Mouse (Mus musculus): Measurements from ENCODE around the gene Eif4enif1. TPM values are rescaled to one million over a fixed set of nuclear protein-coding genes. Genes with fewer than 3 reads are reported as not detected.

Eif4enif1 gene
- polyA plus RNA-seq, 1 experiment from 2014 or later = 69.4 TPM

DNA sequence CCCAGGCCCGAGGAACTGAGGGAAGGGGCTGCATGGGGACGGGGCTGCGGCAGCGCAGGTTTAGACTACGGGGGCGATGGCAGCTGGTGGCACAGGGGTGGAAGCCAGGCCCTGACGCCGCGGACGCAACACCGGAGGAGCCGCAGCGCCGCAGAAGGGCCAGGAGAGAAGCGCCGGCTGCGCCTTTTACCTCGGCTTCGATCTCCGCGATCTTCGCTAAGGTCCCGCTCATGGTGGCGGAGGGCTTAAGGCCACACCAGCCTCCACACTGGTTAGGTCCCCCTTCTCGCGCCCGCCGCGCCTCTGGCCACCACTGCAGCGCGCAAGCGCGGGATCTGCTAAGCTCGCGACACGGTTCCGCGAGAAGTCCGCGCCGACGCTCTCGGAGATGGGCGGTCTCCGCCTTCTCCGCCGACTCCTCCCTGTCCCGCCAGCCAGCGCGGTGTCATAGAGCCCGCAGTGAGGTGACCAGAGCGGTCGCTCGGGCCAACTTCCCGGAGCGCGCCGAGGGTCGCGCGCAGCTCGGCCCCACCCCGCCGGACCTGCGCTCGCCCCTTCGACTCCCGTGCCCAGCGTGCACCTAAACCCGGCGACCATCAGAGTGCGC is 64.0 kb downstream of the Eif4enif1 start, which contains the start of gene Drg1:
TSS of gene Drg1 (minus strand) at position 337 of the 607 bp plus-strand sequence.
- Histone ChIP-seq H3K4me1 (replicated peaks; ENCODE audit: control insufficient read depth, insufficient read depth, low read length) (0 out of 2 replicates have a peak, but pooled peaks cover 2% of the 10 kb centered on the region), H3K27me3 (ENCODE audit: control insufficient read depth, insufficient read depth, low read length) (no peaks in the 10 kb centered on the region), H3K36me3 (ENCODE audit: control insufficient read depth, insufficient read depth, low read length) (no peaks in the 10 kb centered on the region), H3K4me3 (ENCODE audit: low read depth, low read length) (peak within 1 kb of the TSS; percentile 76), H3K9ac (ENCODE audit: low read depth, low read length) (peak within 1 kb of the TSS; percentile 96), H3K27ac (ENCODE audit: low read depth, low read length) (peak within 1 kb of the TSS; percentile 91), H3K4me2 (replicated peaks; ENCODE audit: low read depth, low read length) (peak within 1 kb of the TSS; percentile 70), H3K9me3 (ENCODE audit: control insufficient read depth, low read length) (no peaks in the 10 kb centered on the region)
- ATAC-seq (ENCODE audit: low FRiP score) (peak; percentile 99), DNase-seq (ENCODE audit: low spot score) (peak; percentile 97)
- under 1% methylated on average over 62 of the region's 72 CpGs for WGBS

DNA sequence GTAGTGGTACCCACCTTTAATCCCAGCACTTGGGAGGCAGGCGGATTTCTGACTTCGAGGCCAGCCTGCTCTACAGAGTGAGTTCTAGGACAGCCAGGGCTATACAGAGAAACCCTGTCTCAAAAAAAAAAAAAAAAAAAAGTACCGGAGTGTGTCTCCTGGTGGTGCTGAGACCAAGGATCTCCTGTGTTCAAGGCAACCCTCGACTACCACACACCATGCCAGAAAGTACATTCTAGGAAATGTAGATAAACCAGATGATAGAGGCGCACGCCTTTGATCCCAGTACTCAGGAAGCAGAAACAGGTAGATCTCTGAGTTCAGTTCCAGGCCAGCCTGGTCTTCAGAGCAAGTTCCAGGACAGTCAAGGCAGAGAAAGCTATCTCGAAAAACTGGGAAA is 64.9 kb downstream of the Eif4enif1 start:
- H3K36me3 ChIP-seq (ENCODE audit: control insufficient read depth, insufficient read depth, low read length) = no peaks in the 10 kb centered on the region
- H3K9ac ChIP-seq (ENCODE audit: low read depth, low read length) = peak overlapping the region; percentile 64; the same call in 1 of the 2 replicates
- ATAC-seq (ENCODE audit: low FRiP score) (0 out of 2 replicates have a peak, but pooled peaks have one; percentile 3), DNase-seq (ENCODE audit: low spot score) (no peak)
- no peaks in the 10 kb centered on the region for H3K9me3 ChIP-seq (ENCODE audit: control insufficient read depth, low read length)
- 63% methylated on average over 7 of the region's 7 CpGs for WGBS
- peak overlapping the region; percentile 91; the same call in 1 of the 2 replicates for H3K27ac ChIP-seq (ENCODE audit: low read depth, low read length)
- peak overlapping the region; percentile 76 for H3K4me3 ChIP-seq (ENCODE audit: low read depth, low read length)
- peak overlapping the region; percentile 44 for H3K4me2 ChIP-seq (replicated peaks; ENCODE audit: low read depth, low read length)
- H3K27me3 ChIP-seq (ENCODE audit: control insufficient read depth, insufficient read depth, low read length) = no peaks in the 10 kb centered on the region
- 0 out of 2 replicates have a peak, but pooled peaks cover 2% of the 10 kb centered on the region for H3K4me1 ChIP-seq (replicated peaks; ENCODE audit: control insufficient read depth, insufficient read depth, low read length)

DNA sequence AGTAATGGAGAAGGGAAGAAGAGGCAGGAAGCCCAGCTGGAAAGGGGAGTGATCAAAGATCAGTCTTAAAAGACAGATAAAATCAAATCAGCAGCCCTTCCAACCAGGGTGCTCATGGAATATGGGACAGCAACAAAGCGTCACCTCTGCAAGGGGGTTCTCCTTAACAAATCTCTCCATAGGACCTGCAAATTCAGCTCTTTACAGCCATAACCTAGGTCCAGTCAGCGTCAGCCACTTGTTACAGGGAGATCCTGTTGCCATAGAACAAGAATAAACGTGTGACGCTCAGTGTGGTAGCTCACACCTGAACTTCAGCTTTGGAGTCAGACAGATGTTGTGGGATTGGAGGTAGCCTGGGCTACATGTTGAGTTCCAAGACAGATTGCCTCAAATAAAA is 67.0 kb downstream of the Eif4enif1 start:
- 40% methylated on average over 4 of the region's 4 CpGs for WGBS
- no peaks in the 10 kb centered on the region for H3K36me3 ChIP-seq (ENCODE audit: control insufficient read depth, insufficient read depth, low read length)
- no peaks in the 10 kb centered on the region for H3K9me3 ChIP-seq (ENCODE audit: control insufficient read depth, low read length)
- H3K4me2 ChIP-seq (replicated peaks; ENCODE audit: low read depth, low read length) = no peak overlapping the region
- H3K27ac ChIP-seq (ENCODE audit: low read depth, low read length) = no peak overlapping the region
- H3K9ac ChIP-seq (ENCODE audit: low read depth, low read length) = no peak overlapping the region
- DNase-seq (ENCODE audit: low spot score) (no peak), ATAC-seq (ENCODE audit: low FRiP score) (no peak)
- no peaks in the 10 kb centered on the region for H3K27me3 ChIP-seq (ENCODE audit: control insufficient read depth, insufficient read depth, low read length)
- H3K4me1 ChIP-seq (replicated peaks; ENCODE audit: control insufficient read depth, insufficient read depth, low read length) = 0 out of 2 replicates have a peak, but pooled peaks cover 2% of the 10 kb centered on the region
- no peak overlapping the region for H3K4me3 ChIP-seq (ENCODE audit: low read depth, low read length)

DNA sequence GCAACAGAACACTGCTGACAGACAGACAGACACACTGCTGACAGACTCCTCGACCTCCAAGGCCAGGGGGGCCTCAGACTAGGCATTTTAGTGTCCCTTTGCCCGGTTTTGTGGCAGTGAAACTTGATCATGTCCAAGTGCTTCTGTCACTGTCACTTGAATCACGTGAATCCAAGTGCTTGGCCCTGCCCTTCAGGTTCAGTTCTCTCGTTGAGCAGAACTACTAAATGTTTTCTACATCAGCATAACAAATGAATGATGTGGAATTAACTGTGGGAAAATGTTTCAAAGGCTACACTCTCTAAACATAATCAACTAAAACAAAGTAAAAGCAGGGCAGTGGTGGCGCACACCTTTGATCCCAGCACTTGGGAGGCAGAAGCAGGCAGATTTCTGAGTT is 76.2 kb downstream of the Eif4enif1 start:
- no peak for DNase-seq (ENCODE audit: low spot score)
- no peak for ATAC-seq (ENCODE audit: low FRiP score)
- H3K36me3 ChIP-seq (ENCODE audit: control insufficient read depth, insufficient read depth, low read length) = no peaks in the 10 kb centered on the region
- no peak overlapping the region for H3K4me2 ChIP-seq (replicated peaks; ENCODE audit: low read depth, low read length)
- H3K4me1 ChIP-seq (replicated peaks; ENCODE audit: control insufficient read depth, insufficient read depth, low read length) = no peaks in the 10 kb centered on the region
- H3K4me3 ChIP-seq (ENCODE audit: low read depth, low read length) = no peak overlapping the region
- WGBS = 66% methylated on average over 5 of the region's 5 CpGs
- no peak overlapping the region for H3K9ac ChIP-seq (ENCODE audit: low read depth, low read length)
- H3K27me3 ChIP-seq (ENCODE audit: control insufficient read depth, insufficient read depth, low read length) = no peaks in the 10 kb centered on the region
- H3K27ac ChIP-seq (ENCODE audit: low read depth, low read length) = no peak overlapping the region
- H3K9me3 ChIP-seq (ENCODE audit: control insufficient read depth, low read length) = no peaks in the 10 kb centered on the region

DNA sequence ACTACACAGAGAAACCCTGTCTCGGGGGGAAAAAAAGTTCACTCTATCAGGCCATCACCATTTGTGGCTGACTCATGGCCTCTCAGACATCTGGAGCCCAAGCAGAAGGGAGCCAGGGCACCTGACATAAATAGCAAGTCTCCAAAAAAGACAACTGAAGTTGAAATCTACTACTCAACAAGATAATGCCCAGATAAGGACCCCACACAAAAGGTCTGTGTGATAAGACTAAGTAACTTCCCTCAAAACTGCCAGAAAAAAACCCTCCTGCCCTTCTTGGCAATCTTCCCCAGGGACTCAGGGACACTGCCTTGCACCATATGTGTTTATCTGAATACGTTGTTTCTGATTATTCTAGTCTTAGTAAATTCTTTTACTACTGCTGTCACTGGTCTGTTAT is 77.5 kb downstream of the Eif4enif1 start:
- Histone ChIP-seq H3K27ac (ENCODE audit: low read depth, low read length) (no peak overlapping the region), H3K27me3 (ENCODE audit: control insufficient read depth, insufficient read depth, low read length) (no peaks in the 10 kb centered on the region), H3K36me3 (ENCODE audit: control insufficient read depth, insufficient read depth, low read length) (no peaks in the 10 kb centered on the region), H3K4me2 (replicated peaks; ENCODE audit: low read depth, low read length) (no peak overlapping the region), H3K4me3 (ENCODE audit: low read depth, low read length) (no peak overlapping the region), H3K9ac (ENCODE audit: low read depth, low read length) (no peak overlapping the region), H3K4me1 (replicated peaks; ENCODE audit: control insufficient read depth, insufficient read depth, low read length) (no peaks in the 10 kb centered on the region), H3K9me3 (ENCODE audit: control insufficient read depth, low read length) (no peaks in the 10 kb centered on the region)
- WGBS = 84% methylated on average over 2 of the region's 2 CpGs
- DNase-seq (ENCODE audit: low spot score) (no peak), ATAC-seq (ENCODE audit: low FRiP score) (no peak)

DNA sequence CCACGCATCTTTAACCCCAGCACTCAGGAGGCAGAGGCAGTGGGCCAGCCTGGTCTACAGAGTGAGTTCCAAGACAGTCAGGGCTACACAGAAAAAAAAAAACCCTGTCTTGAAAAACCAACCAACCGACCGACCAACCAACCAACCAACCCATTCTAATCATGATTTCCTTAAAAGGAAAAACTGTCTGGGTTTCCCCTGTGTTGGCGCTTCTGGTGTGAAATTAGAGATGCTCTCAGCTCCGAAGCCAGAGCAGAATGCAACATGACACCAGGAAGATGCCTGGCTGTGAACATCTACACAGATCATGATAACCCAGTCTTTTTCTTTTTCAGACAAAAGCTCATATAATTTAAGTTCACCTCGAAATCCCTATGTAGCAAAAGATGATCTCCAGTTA is 80.7 kb downstream of the Eif4enif1 start:
- no peak overlapping the region for H3K27ac ChIP-seq (ENCODE audit: low read depth, low read length)
- DNase-seq (ENCODE audit: low spot score) (no peak), ATAC-seq (ENCODE audit: low FRiP score) (no peak)
- no peak overlapping the region for H3K4me3 ChIP-seq (ENCODE audit: low read depth, low read length)
- H3K36me3 ChIP-seq (ENCODE audit: control insufficient read depth, insufficient read depth, low read length) = no peaks in the 10 kb centered on the region
- no peaks in the 10 kb centered on the region for H3K27me3 ChIP-seq (ENCODE audit: control insufficient read depth, insufficient read depth, low read length)
- H3K4me2 ChIP-seq (replicated peaks; ENCODE audit: low read depth, low read length) = no peak overlapping the region
- H3K9ac ChIP-seq (ENCODE audit: low read depth, low read length) = no peak overlapping the region
- H3K9me3 ChIP-seq (ENCODE audit: control insufficient read depth, low read length) = no peaks in the 10 kb centered on the region
- WGBS = 83% methylated on average over 6 of the region's 6 CpGs
- peaks cover under 1% of the 10 kb centered on the region; the same call in 1 of the 2 replicates for H3K4me1 ChIP-seq (replicated peaks; ENCODE audit: control insufficient read depth, insufficient read depth, low read length)

DNA sequence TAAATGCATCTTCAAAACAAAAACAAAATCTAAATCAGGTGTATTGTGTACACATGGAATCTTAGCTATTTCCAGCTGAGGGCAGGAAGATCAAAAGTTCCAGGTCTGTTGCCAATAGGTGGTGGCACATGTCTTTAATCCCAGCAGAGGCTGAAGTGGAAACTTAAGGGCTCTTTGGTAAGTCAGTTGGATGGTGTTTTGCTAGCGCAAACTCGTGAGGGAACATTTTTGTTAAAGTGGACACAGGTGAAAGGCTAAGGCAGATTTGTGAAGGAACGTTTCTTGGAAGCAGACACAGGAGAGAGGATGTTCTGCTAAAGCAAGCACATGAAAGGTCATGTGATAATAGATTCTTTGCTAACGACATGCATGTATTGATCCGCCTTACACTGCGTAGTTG is 81.5 kb downstream of the Eif4enif1 start:
- Histone ChIP-seq H3K27ac (ENCODE audit: low read depth, low read length) (no peak overlapping the region), H3K27me3 (ENCODE audit: control insufficient read depth, insufficient read depth, low read length) (no peaks in the 10 kb centered on the region), H3K9me3 (ENCODE audit: control insufficient read depth, low read length) (no peaks in the 10 kb centered on the region), H3K9ac (ENCODE audit: low read depth, low read length) (no peak overlapping the region), H3K4me3 (ENCODE audit: low read depth, low read length) (no peak overlapping the region), H3K36me3 (ENCODE audit: control insufficient read depth, insufficient read depth, low read length) (no peaks in the 10 kb centered on the region), H3K4me2 (replicated peaks; ENCODE audit: low read depth, low read length) (no peak overlapping the region), H3K4me1 (replicated peaks; ENCODE audit: control insufficient read depth, insufficient read depth, low read length) (peaks cover 2% of the 10 kb centered on the region; the same call in 1 of the 2 replicates)
- ATAC-seq (ENCODE audit: low FRiP score) (no peak), DNase-seq (ENCODE audit: low spot score) (no peak)
- 92% methylated on average over 6 of the region's 6 CpGs for WGBS

DNA sequence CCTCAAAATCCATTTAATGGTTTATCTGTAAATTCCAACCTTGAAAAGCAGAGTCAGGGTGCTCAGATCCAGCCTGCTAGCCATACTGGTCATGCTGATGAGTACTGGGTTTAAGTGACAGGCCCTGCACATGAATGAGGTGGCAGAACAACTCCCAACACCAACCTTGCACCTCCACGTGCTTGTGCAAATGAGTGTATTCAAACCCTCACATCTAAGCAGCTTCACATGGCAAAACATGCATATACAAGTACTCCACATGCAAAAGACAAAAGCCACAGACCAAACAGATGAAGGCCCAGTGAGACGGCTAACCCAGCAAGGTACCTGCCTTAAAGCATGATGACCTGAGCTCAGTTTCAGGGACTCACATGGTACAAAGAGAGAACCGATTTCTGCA is 83.7 kb downstream of the Eif4enif1 start:
- peaks cover 2% of the 10 kb centered on the region; the same call in 1 of the 2 replicates for H3K4me1 ChIP-seq (replicated peaks; ENCODE audit: control insufficient read depth, insufficient read depth, low read length)
- WGBS = 85% methylated on average over 3 of the region's 3 CpGs
- no peak for DNase-seq (ENCODE audit: low spot score)
- no peak overlapping the region for H3K27ac ChIP-seq (ENCODE audit: low read depth, low read length)
- no peaks in the 10 kb centered on the region for H3K36me3 ChIP-seq (ENCODE audit: control insufficient read depth, insufficient read depth, low read length)
- H3K9me3 ChIP-seq (ENCODE audit: control insufficient read depth, low read length) = no peaks in the 10 kb centered on the region
- H3K4me2 ChIP-seq (replicated peaks; ENCODE audit: low read depth, low read length) = no peak overlapping the region
- ATAC-seq (ENCODE audit: low FRiP score) = no peak
- H3K4me3 ChIP-seq (ENCODE audit: low read depth, low read length) = no peak overlapping the region
- H3K27me3 ChIP-seq (ENCODE audit: control insufficient read depth, insufficient read depth, low read length) = no peaks in the 10 kb centered on the region
- H3K9ac ChIP-seq (ENCODE audit: low read depth, low read length) = no peak overlapping the region

DNA sequence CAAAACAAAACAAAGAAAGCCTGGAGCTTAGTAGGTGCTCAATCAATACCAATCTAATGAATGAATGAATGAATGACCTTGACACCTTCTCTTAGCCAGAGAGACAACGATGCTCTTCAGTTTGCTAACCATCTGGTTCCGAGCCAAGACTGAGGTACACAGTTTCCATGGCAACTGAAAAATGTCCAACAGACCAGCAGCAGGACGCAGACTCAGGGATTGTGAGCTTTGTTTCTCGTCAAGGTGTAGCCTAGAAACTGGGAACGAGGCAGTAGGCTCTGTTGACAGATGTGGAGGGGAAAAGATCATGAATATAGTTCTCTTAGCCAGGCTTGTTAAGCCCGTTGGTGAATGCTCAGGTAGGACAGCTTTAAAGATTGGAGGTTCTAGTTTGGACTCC is 84.9 kb downstream of the Eif4enif1 start:
- H3K4me1 ChIP-seq (replicated peaks; ENCODE audit: control insufficient read depth, insufficient read depth, low read length) = peaks cover 2% of the 10 kb centered on the region; the same call in 1 of the 2 replicates
- DNase-seq (ENCODE audit: low spot score) (no peak), ATAC-seq (ENCODE audit: low FRiP score) (no peak)
- no peak overlapping the region for H3K9ac ChIP-seq (ENCODE audit: low read depth, low read length)
- no peaks in the 10 kb centered on the region for H3K36me3 ChIP-seq (ENCODE audit: control insufficient read depth, insufficient read depth, low read length)
- no peaks in the 10 kb centered on the region for H3K9me3 ChIP-seq (ENCODE audit: control insufficient read depth, low read length)
- H3K4me2 ChIP-seq (replicated peaks; ENCODE audit: low read depth, low read length) = no peak overlapping the region
- H3K27me3 ChIP-seq (ENCODE audit: control insufficient read depth, insufficient read depth, low read length) = no peaks in the 10 kb centered on the region
- H3K27ac ChIP-seq (ENCODE audit: low read depth, low read length) = no peak overlapping the region
- no peak overlapping the region for H3K4me3 ChIP-seq (ENCODE audit: low read depth, low read length)
- 49% methylated on average over 6 of the region's 6 CpGs for WGBS
